Mouse (Mus musculus): ENCODE measurements around the gene Smdt1. TPM values are rescaled to one million over a fixed set of nuclear protein-coding genes. Genes with fewer than 3 reads are reported as not detected.
A peak's percentile ranks its signal among the peaks of the same experiment; 100 is the strongest.

Gene Smdt1
- polyA plus RNA-seq, 1 experiment from 2014 or later = 175 TPM

DNA sequence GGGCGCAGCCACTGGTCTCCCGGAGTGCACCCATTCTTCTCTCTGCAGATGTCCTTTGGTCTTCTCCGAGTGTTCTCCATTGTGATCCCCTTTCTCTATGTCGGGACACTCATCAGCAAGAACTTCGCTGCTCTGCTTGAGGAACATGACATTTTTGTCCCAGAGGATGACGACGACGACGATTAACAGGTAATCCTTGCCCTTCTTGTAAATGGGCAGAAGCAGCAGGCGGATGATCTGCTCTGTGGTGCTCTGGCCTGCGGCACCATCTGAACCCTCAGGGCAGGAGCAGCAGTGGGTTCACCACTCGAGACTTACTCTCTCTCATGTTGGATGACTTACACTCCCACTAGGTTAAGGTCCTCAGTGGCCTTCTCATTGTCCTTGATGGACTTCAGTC, 9.1 kb downstream of the Smdt1 start:
- WGBS (ENCODE audit: insufficient replicate concordance) = 90% methylated on average over 12 of the region's 12 CpGs
- Histone ChIP-seq H3K36me3 (ENCODE audit: control insufficient read depth, insufficient read depth) (peaks cover 42% of the 10 kb centered on the region), H3K4me3 (ENCODE audit: low read depth, low read length) (no peak overlapping the region), H3K4me1 (ENCODE audit: control insufficient read depth, low read depth, low read length) (peaks cover 83% of the 10 kb centered on the region), H3K27me3 (ENCODE audit: control insufficient read depth, insufficient read depth, low read depth, low read length) (no peaks in the 10 kb centered on the region), H3K4me2 (ENCODE audit: low read depth, low read length) (peak overlapping the region; percentile 74; the same call in 1 of the 2 replicates), H3K9ac (ENCODE audit: low read depth, low read length) (no peak overlapping the region), H3K9me3 (replicated peaks; ENCODE audit: control insufficient read depth, low read length) (no peaks in the 10 kb centered on the region), H3K27ac (ENCODE audit: low read length) (peak overlapping the region; percentile 19; the same call in 1 of the 2 replicates)
- ATAC-seq (ENCODE audit: low read depth) = no peak

- 71% methylated on average over 8 of the region's 8 CpGs for WGBS (ENCODE audit: insufficient replicate concordance)
- Histone ChIP-seq H3K4me3 (ENCODE audit: low read depth, low read length) (no peak overlapping the region), H3K4me2 (ENCODE audit: low read depth, low read length) (no peak overlapping the region), H3K27me3 (ENCODE audit: control insufficient read depth, insufficient read depth, low read depth, low read length) (no peaks in the 10 kb centered on the region), H3K9ac (ENCODE audit: low read depth, low read length) (no peak overlapping the region), H3K27ac (ENCODE audit: low read length) (peak overlapping the region; percentile 36), H3K4me1 (ENCODE audit: control insufficient read depth, low read depth, low read length) (peaks cover 83% of the 10 kb centered on the region), H3K36me3 (ENCODE audit: control insufficient read depth, insufficient read depth) (peaks cover 39% of the 10 kb centered on the region), H3K9me3 (replicated peaks; ENCODE audit: control insufficient read depth, low read length) (no peaks in the 10 kb centered on the region)
- no peak for ATAC-seq (ENCODE audit: low read depth)
These were observed 9.7 kb downstream of the Smdt1 start for GRCm38 (mm10) chr15:82348258-82348998.

- no peaks in the 10 kb centered on the region for H3K9me3 ChIP-seq (replicated peaks; ENCODE audit: control insufficient read depth, low read length)
- 87% methylated on average over 2 of the region's 2 CpGs for WGBS (ENCODE audit: insufficient replicate concordance)
- ATAC-seq (ENCODE audit: low read depth) = no peak
- peak overlapping the region; percentile 3; the same call in 1 of the 2 replicates for H3K27ac ChIP-seq (ENCODE audit: low read length)
- no peak overlapping the region for H3K4me3 ChIP-seq (ENCODE audit: low read depth, low read length)
- peaks cover 78% of the 10 kb centered on the region for H3K4me1 ChIP-seq (ENCODE audit: control insufficient read depth, low read depth, low read length)
- no peak overlapping the region for H3K4me2 ChIP-seq (ENCODE audit: low read depth, low read length)
- peaks cover 35% of the 10 kb centered on the region for H3K36me3 ChIP-seq (ENCODE audit: control insufficient read depth, insufficient read depth)
- H3K27me3 ChIP-seq (ENCODE audit: control insufficient read depth, insufficient read depth, low read depth, low read length) = no peaks in the 10 kb centered on the region
- H3K9ac ChIP-seq (ENCODE audit: low read depth, low read length) = no peak overlapping the region
These were observed 10.2 kb downstream of the Smdt1 start for GRCm38 (mm10) chr15:82348999-82349341.

DNA sequence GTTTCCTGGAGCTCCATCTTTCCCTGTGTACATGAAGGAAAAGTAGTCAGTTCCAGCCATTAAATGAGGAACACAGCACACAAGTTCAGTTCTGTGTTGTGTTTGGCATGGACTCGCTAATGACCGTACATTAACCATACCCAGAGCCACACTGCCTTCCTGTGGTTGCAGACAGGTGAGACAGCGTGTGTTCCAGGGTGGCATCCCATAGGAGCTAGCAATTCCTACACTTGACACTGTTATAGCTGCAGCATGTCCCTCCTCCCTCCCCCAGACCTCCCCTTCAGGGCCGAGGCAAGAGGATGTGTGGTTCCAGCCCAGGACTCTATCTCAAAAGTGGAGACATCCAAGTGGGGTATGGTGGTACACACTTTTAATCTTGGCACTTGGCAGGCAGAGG, 11.6 kb downstream of the Smdt1 start:
- H3K27ac ChIP-seq (ENCODE audit: low read length) = peak overlapping the region; percentile 13
- 68% methylated on average over 4 of the region's 4 CpGs for WGBS (ENCODE audit: insufficient replicate concordance)
- ATAC-seq (ENCODE audit: low read depth) = no peak
- peaks cover 32% of the 10 kb centered on the region for H3K36me3 ChIP-seq (ENCODE audit: control insufficient read depth, insufficient read depth)
- H3K9me3 ChIP-seq (replicated peaks; ENCODE audit: control insufficient read depth, low read length) = no peaks in the 10 kb centered on the region
- H3K4me1 ChIP-seq (ENCODE audit: control insufficient read depth, low read depth, low read length) = peaks cover 73% of the 10 kb centered on the region
- H3K27me3 ChIP-seq (ENCODE audit: control insufficient read depth, insufficient read depth, low read depth, low read length) = no peaks in the 10 kb centered on the region
- no peak overlapping the region for H3K4me3 ChIP-seq (ENCODE audit: low read depth, low read length)
- H3K9ac ChIP-seq (ENCODE audit: low read depth, low read length) = no peak overlapping the region
- no peak overlapping the region for H3K4me2 ChIP-seq (ENCODE audit: low read depth, low read length)

DNA sequence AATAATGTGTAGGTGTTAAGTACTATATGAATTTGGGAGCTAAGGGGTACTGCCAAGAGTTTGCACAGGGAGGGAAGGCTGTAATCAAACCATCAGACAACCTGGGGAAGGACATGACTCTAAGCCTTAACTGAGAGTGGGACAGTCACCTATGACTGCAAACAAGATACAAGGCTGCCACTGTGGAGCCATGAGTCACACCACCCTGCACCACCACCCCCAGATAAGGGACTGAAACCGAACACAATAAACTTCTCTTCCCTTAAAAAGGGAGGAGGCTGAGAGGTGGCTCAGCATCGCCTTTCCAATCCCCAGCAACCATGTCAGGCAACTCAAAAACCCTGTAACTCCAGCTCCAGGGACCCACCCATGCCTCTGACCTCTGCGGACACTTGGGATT, 12.7 kb downstream of the Smdt1 start:
- peaks cover 74% of the 10 kb centered on the region for H3K4me1 ChIP-seq (ENCODE audit: control insufficient read depth, low read depth, low read length)
- no peak for ATAC-seq (ENCODE audit: low read depth)
- 28% methylated on average over 3 of the region's 3 CpGs for WGBS (ENCODE audit: insufficient replicate concordance)

GRCm38 (mm10) chr15:82353078-82353744, 14.5 kb downstream of the Smdt1 start:
- Histone ChIP-seq H3K4me1 (ENCODE audit: control insufficient read depth, low read depth, low read length) (peaks cover 57% of the 10 kb centered on the region), H3K9ac (ENCODE audit: low read depth, low read length) (peak overlapping the region; percentile 90)
- WGBS (ENCODE audit: insufficient replicate concordance) = 14% methylated on average over 14 of the region's 14 CpGs

More for the DNA sequence above, 12.7 kb downstream of the Smdt1 start:
- peak overlapping the region; percentile 11 for H3K4me3 ChIP-seq (ENCODE audit: low read depth, low read length)
- H3K9me3 ChIP-seq (replicated peaks; ENCODE audit: control insufficient read depth, low read length) = no peaks in the 10 kb centered on the region
- peak overlapping the region; percentile 13 for H3K27ac ChIP-seq (ENCODE audit: low read length)
- no peaks in the 10 kb centered on the region for H3K27me3 ChIP-seq (ENCODE audit: control insufficient read depth, insufficient read depth, low read depth, low read length)
- H3K9ac ChIP-seq (ENCODE audit: low read depth, low read length) = peak overlapping the region; percentile 32
- H3K4me2 ChIP-seq (ENCODE audit: low read depth, low read length) = peak overlapping the region; percentile 94
- peaks cover 31% of the 10 kb centered on the region for H3K36me3 ChIP-seq (ENCODE audit: control insufficient read depth, insufficient read depth)

GRCm38 (mm10) chr15:82353745-82354113, 15.0 kb downstream of the Smdt1 start:
- under 1% methylated on average over 23 of the region's 23 CpGs for WGBS (ENCODE audit: insufficient replicate concordance)
- ATAC-seq (ENCODE audit: low read depth) = peak; percentile 10

More at GRCm38 (mm10) chr15:82353078-82353744, 14.5 kb downstream of the Smdt1 start:
- Histone ChIP-seq H3K4me2 (ENCODE audit: low read depth, low read length) (peak overlapping the region; percentile 94), H3K27me3 (ENCODE audit: control insufficient read depth, insufficient read depth, low read depth, low read length) (no peaks in the 10 kb centered on the region), H3K36me3 (ENCODE audit: control insufficient read depth, insufficient read depth) (peaks cover 27% of the 10 kb centered on the region), H3K9me3 (replicated peaks; ENCODE audit: control insufficient read depth, low read length) (no peaks in the 10 kb centered on the region), H3K27ac (ENCODE audit: low read length) (peak overlapping the region; percentile 83), H3K4me3 (ENCODE audit: low read depth, low read length) (peak overlapping the region; percentile 85)
- no peak for ATAC-seq (ENCODE audit: low read depth)

DNA sequence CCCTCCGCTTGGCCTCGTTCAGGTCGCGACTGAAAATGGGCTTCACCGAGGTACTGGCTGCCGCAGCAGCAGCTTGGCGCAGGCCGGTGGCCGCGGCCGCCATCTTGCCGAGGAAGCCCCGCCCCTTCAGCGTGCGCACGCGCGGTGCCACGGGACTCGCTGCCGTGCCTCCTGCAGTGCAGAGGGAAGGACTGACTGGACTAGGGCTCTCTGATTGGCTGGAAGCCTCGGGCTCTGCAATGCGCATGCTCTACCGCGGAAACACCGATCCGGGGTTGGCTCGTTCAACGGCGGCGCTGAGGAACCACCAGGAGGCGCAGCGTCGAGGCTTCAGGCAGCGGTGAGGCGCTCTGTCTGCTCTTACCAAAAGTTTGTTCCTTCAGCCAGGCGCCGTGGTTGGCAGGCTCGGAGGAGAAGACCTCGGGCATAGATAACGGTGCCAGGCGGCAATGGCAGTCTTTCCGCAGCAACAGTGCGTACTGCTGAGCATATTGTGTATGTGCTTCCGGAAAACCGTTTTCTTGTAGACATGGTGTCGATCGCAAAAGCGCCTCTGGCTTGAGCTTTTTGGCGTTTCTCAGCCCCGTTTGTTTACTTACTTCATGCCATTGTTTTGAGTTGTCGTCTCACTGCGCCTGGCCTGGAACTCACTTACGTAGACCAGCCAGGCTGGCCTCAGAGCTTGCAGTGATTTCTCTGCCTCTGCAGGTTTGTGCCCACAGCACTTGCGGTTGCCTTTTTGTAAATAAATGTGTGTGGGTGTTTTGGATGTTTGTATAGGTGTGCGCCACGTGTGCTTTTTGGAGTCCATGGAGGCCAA, 15.6 kb downstream of the Smdt1 start, which contains the start of gene Ndufa6:
Gene Ndufa6 (minus strand): TSS at position 197 of the 820 bp plus-strand sequence.
- peak within 1 kb of the TSS; percentile 85 for H3K4me3 ChIP-seq (ENCODE audit: low read depth, low read length)
- peak within 1 kb of the TSS; percentile 90 for H3K9ac ChIP-seq (ENCODE audit: low read depth, low read length)
- H3K4me1 ChIP-seq (ENCODE audit: control insufficient read depth, low read depth, low read length) = peaks cover 47% of the 10 kb centered on the region
- no peaks in the 10 kb centered on the region for H3K27me3 ChIP-seq (ENCODE audit: control insufficient read depth, insufficient read depth, low read depth, low read length)
- H3K4me2 ChIP-seq (ENCODE audit: low read depth, low read length) = peak within 1 kb of the TSS; percentile 97
- H3K27ac ChIP-seq (ENCODE audit: low read length) = peak within 1 kb of the TSS; percentile 97
- H3K9me3 ChIP-seq (replicated peaks; ENCODE audit: control insufficient read depth, low read length) = no peaks in the 10 kb centered on the region
- WGBS (ENCODE audit: insufficient replicate concordance) = 2% methylated on average over 50 of the region's 57 CpGs
- peaks cover 16% of the 10 kb centered on the region for H3K36me3 ChIP-seq (ENCODE audit: control insufficient read depth, insufficient read depth)
- peak; percentile 99 for ATAC-seq (ENCODE audit: low read depth)

More at GRCm38 (mm10) chr15:82353745-82354113, 15.0 kb downstream of the Smdt1 start:
- H3K4me1 ChIP-seq (ENCODE audit: control insufficient read depth, low read depth, low read length) = peaks cover 52% of the 10 kb centered on the region
- peak overlapping the region; percentile 90 for H3K9ac ChIP-seq (ENCODE audit: low read depth, low read length)
- no peaks in the 10 kb centered on the region for H3K9me3 ChIP-seq (replicated peaks; ENCODE audit: control insufficient read depth, low read length)
- H3K4me2 ChIP-seq (ENCODE audit: low read depth, low read length) = peak overlapping the region; percentile 94
- peak overlapping the region; percentile 85 for H3K4me3 ChIP-seq (ENCODE audit: low read depth, low read length)
- H3K27me3 ChIP-seq (ENCODE audit: control insufficient read depth, insufficient read depth, low read depth, low read length) = no peaks in the 10 kb centered on the region
- H3K27ac ChIP-seq (ENCODE audit: low read length) = peak overlapping the region; percentile 83
- H3K36me3 ChIP-seq (ENCODE audit: control insufficient read depth, insufficient read depth) = peaks cover 22% of the 10 kb centered on the region
